Mouse (Mus musculus) cerebellum, adult 2 months (tissue): ENCODE data around the gene BC107364. TPM values are rescaled to one million over a fixed set of nuclear protein-coding genes. Genes with fewer than 3 reads are reported as not detected.
"Not testable (repeated sequence)": the region's sequence is repeated elsewhere in the genome, so short reads cannot be mapped to it uniquely, and the experiment has no call there.

Experiments
- DNase-seq, 2 experiments: peaks; one replicate each; pipeline ENCODE4 v3.0.0; 2021
- H3K27ac ChIP-seq: fragments of 200-500 bp; 2 replicates; pipeline ENCODE4 v1.5.1; 2012; ENCODE audit warnings: low read length, control low read depth, inconsistent platforms; ENCODE audit not compliant: insufficient read depth
- H3K27me3 ChIP-seq: fragments of 200-500 bp; 2 replicates; pipeline ENCODE4 v1.6.1; 2012; ENCODE audit warnings: inconsistent platforms, mild to moderate bottlenecking, low read length, moderate library complexity; ENCODE audit not compliant: control insufficient read depth, insufficient read depth
- H3K4me1 ChIP-seq: fragments of 200-500 bp; 2 replicates; pipeline ENCODE4 v1.6.1; 2011; ENCODE audit warnings: low read length; ENCODE audit not compliant: control insufficient read depth, insufficient read depth
- H3K4me3 ChIP-seq: fragments of 200-500 bp; replicated peaks from 2 replicates; pipeline ENCODE3; 2011; ENCODE audit warnings: mild to moderate bottlenecking, low read depth, low read length, control low read depth; ENCODE audit not compliant: insufficient read depth
- CTCF ChIP-seq: fragments of 200-500 bp; IDR thresholded peaks from 2 replicates; pipeline ENCODE4 v1.5.1; 2011; ENCODE audit warnings: low read depth, mild to moderate bottlenecking, control low read depth, low read length, moderate library complexity, borderline replicate concordance; ENCODE audit not compliant: insufficient read depth
- POLR2A ChIP-seq: fragments of 200-500 bp; IDR thresholded peaks from 2 replicates; pipeline ENCODE4 v1.6.1; 2011; ENCODE audit warnings: low read length, control low read depth, borderline replicate concordance; ENCODE audit not compliant: insufficient read depth
- WGBS: fragments of 180-500 bp; shearing (Covaris S2); methylation state at CpG from one replicate; pipeline ENCODE4 v1.1.7; 2018; 5-methylcytosine and 5-hydroxymethylcytosine counted together
- polyA plus RNA-seq: library from polyadenylated mRNA; depleted of rRNA; stranded (reverse); fragments of >200 nt; gene quantifications from 2 replicates; pipeline ENCODE4 v1.2.3, GENCODE M21; 2012; rRNA removed

BC107364 gene
- polyA plus RNA-seq, 1 experiment: not detected

DNA sequence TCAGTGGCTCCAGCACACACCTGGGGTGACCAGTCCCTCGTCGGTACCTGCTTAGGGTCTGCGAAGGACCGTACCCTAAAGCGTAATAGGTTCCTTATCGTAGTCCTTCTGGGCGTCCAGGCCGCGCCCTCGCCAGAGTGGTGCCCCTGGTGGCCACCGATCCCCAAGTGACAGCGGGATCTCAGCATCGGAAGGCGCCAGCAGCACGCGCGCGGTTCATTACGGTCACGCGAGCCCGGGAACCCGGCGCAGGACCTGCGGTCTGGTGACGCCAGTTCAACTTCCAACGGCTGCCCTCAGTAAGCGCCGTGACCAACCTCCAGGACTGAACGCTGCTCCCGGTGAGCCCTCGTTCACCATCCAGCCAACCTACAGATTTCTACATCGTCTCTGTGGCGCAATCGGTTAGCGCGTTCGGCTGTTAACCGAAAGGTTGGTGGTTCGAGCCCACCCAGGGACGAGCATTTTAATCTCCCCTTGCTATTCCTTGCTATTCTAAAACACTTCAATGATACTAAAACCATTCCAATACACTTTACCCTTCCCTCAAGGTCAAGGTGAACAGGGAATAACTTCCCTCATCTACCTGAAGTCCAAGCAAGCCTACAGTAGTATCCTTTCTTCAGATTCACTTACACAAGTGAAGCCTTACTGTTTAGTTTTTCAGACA, 50.1 kb downstream of the BC107364 start:
- peak in 1 of 2 experiments; percentile 15 for DNase-seq
- Histone ChIP-seq H3K4me3 (no peak overlapping the region), H3K4me1 (no peaks in the 10 kb centered on the region), H3K27me3 (peaks cover 5% of the 10 kb centered on the region; the same call in 1 of the 2 replicates), H3K27ac (no peak overlapping the region)
- no peak for TF ChIP-seq CTCF
- no peak for TF ChIP-seq POLR2A
- 4% methylated on average over 41 of the region's 41 CpGs for WGBS

GRCm38 (mm10) chr3:96401474-96401831, 50.7 kb downstream of the BC107364 start:
- Histone ChIP-seq H3K27me3 (peaks cover 5% of the 10 kb centered on the region; the same call in 1 of the 2 replicates), H3K27ac (no peak overlapping the region), H3K4me3 (no peak overlapping the region), H3K4me1 (no peaks in the 10 kb centered on the region)
- 6% methylated on average over 13 of the region's 13 CpGs for WGBS
- no peak for TF ChIP-seq CTCF
- TF ChIP-seq POLR2A: no peak
- peak in 1 of 2 experiments; percentile 17 for DNase-seq

DNA sequence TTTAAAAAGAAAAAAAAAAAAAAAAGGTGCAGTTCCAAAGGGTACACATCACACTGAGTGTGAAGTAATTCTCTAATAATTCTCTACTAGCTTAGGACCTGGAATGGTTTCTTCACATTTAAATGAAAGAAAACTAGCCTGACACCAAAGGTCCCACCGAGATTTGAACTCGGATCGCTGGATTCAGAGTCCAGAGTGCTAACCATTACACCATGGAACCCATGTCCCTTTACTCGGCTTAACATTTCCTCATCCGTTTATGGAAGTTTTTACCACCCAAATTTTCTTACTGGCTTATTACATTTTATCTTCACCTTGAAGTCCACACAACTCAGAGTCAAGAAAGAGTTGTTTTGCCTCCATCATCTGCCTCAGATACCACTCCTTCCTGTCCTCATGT, 53.2 kb downstream of the BC107364 start:
- TF ChIP-seq CTCF (no peak), POLR2A (no peak)
- Histone ChIP-seq H3K4me3 (no peak overlapping the region), H3K27ac (no peak overlapping the region), H3K4me1 (no peaks in the 10 kb centered on the region), H3K27me3 (peaks cover 4% of the 10 kb centered on the region; the same call in 1 of the 2 replicates)
- DNase-seq: no peak
- WGBS: 5% methylated on average over 5 of the region's 5 CpGs

DNA sequence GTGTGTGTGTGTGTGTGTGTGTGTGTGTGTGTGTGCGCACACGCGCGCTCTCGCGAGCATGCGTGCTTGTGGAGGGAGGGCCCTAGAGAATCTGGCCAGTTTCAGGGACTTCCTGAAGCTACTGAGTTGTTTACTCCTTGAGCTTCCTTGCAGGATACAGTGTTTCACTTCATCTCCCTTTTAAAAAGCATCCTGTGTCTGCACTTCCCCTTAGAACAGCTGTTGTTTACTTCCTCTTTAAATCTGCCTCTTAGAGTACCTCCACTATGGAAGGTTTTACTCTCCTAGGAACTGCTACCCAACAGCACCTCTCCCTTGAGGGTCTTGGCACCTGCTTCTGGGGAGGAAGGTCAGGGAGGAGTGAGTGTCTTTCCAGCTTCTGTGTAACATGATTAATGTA, 55.2 kb downstream of the BC107364 start:
- DNase-seq: no peak
- H3K4me3 ChIP-seq: no peak overlapping the region
- H3K27ac ChIP-seq: no peak overlapping the region
- no peak for TF ChIP-seq POLR2A
- TF ChIP-seq CTCF: no peak
- WGBS: 91% methylated on average over 7 of the region's 7 CpGs
- no peaks in the 10 kb centered on the region for H3K4me1 ChIP-seq
- H3K27me3 ChIP-seq: peaks cover 2% of the 10 kb centered on the region; the same call in 1 of the 2 replicates

DNA sequence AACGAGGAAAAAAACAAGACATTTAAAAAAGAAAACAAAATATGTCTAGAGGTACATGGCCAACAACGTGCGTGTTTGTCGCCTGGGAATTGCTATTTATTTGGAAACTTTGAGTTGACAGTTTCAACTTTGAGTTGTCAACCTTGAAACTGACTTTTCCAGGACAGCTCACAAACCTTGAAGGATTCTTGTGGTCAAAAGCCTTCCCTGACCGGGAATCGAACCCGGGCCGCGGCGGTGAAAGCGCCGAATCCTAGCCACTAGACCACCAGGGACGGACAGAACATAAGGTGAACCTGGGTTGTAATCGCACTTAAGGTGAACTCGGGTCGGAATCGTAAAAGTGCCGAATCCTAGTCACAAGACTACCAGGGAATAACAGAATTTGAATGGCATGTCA, 64.9 kb downstream of the BC107364 start:
- not testable (repeated sequence) for H3K4me1 ChIP-seq

More for the DNA sequence above, 64.9 kb downstream of the BC107364 start:
- DNase-seq, H3K4me3 ChIP-seq, H3K27ac ChIP-seq, H3K27me3 ChIP-seq: not testable (repeated sequence)
- no CpG with 5 or more reads among the region's 18 CpGs for WGBS

Other genes with a start within 250 kb of the BC107364 start
- 47.0 and 47.8 TPM in 2 replicates for gene Bola1, start 232.6 kb downstream of the BC107364 start, polyA plus RNA-seq
- 2.0 and 3.5 TPM in 2 replicates for gene Hist2h2ab, start 232.4 kb downstream of the BC107364 start, polyA plus RNA-seq
- 2.2 and 4.8 TPM in 2 replicates for gene Hist2h2ac, start 231.4 kb downstream of the BC107364 start, polyA plus RNA-seq
- 8.0 and 9.3 TPM in 2 replicates for gene Hist2h2be, start 231.2 kb downstream of the BC107364 start, polyA plus RNA-seq
- gene Hist2h3c2, start 213.2 kb downstream of the BC107364 start, polyA plus RNA-seq: 4.5 and 6.3 TPM in 2 replicates
- 6.8 TPM in 1 of 2 replicates, not detected in the other for gene Hist2h2aa2, start 212.0 kb downstream of the BC107364 start, polyA plus RNA-seq
- gene Hist2h2aa1, start 206.8 kb downstream of the BC107364 start, polyA plus RNA-seq: 127 and 149 TPM in 2 replicates
- gene Hist2h3c1, start 205.6 kb downstream of the BC107364 start, polyA plus RNA-seq: not detected in 2 replicates
- 6.2 and 8.7 TPM in 2 replicates for gene Hist2h4, start 189.0 kb downstream of the BC107364 start, polyA plus RNA-seq
- 8.1 and 13.9 TPM in 2 replicates for gene Hist2h3b, start 183.7 kb downstream of the BC107364 start, polyA plus RNA-seq
- gene Hist2h2bb, start 182.6 kb downstream of the BC107364 start, polyA plus RNA-seq: 5.4 and 6.7 TPM in 2 replicates
- 2.0 TPM in 2 replicates for gene Fcgr1, start 158.3 kb downstream of the BC107364 start, polyA plus RNA-seq
- gene Hfe2, start 72.9 kb upstream of the BC107364 start, polyA plus RNA-seq: 0.21 and 0.41 TPM in 2 replicates
- gene Txnip, start 105.7 kb upstream of the BC107364 start, polyA plus RNA-seq: 15.2 and 21.9 TPM in 2 replicates
- not detected in 2 replicates for gene Gm16253, start 124.7 kb upstream of the BC107364 start, polyA plus RNA-seq
- 53.1 and 55.5 TPM in 2 replicates for gene Polr3gl, start 141.9 kb upstream of the BC107364 start, polyA plus RNA-seq
- 53.2 and 58.1 TPM in 2 replicates for gene Ankrd34a, start 144.3 kb upstream of the BC107364 start, polyA plus RNA-seq
- 23.9 and 24.7 TPM in 2 replicates for gene Lix1l, start 148.8 kb upstream of the BC107364 start, polyA plus RNA-seq
- 44.6 and 45.4 TPM in 2 replicates for gene Rbm8a, start 177.6 kb upstream of the BC107364 start, polyA plus RNA-seq
- 61.8 and 62.3 TPM in 2 replicates for gene Pex11b, start 183.1 kb upstream of the BC107364 start, polyA plus RNA-seq
- 0.16 and 0.21 TPM in 2 replicates for gene Gm42957, start 183.2 kb upstream of the BC107364 start, polyA plus RNA-seq
- 4.7 and 5.1 TPM in 2 replicates for gene Itga10, start 193.3 kb upstream of the BC107364 start, polyA plus RNA-seq
- gene Ankrd35, start 217.8 kb upstream of the BC107364 start, polyA plus RNA-seq: 9.4 and 11.6 TPM in 2 replicates
- gene Pias3, start 244.1 kb upstream of the BC107364 start, polyA plus RNA-seq: 38.6 and 41.9 TPM in 2 replicates